Mouse (Mus musculus): Measurements from ENCODE around the gene Cilp.
A peak's percentile ranks its signal among the peaks of the same experiment; 100 is the strongest.

The Cilp gene

DNA sequence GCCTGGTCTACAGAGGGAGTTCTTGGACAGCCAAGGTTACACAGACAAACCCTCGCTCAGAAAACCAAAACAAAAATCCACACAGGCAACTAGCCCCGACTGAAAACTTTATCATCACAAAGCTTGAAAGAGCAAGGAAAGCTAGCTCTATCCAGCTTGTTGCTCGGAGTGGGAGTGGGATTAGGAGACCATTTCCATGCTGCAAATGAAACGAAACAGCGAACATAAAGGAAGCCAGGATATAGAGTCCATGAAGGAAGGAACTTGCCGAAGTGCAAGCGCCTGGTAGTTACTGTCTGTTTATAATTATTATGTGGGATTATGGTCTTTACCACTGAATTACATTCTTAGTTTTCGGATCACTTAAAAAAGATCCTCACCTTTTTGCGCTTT, 28.6 kb downstream of the Cilp start:
- DNase-seq (ENCODE audit: low spot score in 2 of 2) = no peak

DNA sequence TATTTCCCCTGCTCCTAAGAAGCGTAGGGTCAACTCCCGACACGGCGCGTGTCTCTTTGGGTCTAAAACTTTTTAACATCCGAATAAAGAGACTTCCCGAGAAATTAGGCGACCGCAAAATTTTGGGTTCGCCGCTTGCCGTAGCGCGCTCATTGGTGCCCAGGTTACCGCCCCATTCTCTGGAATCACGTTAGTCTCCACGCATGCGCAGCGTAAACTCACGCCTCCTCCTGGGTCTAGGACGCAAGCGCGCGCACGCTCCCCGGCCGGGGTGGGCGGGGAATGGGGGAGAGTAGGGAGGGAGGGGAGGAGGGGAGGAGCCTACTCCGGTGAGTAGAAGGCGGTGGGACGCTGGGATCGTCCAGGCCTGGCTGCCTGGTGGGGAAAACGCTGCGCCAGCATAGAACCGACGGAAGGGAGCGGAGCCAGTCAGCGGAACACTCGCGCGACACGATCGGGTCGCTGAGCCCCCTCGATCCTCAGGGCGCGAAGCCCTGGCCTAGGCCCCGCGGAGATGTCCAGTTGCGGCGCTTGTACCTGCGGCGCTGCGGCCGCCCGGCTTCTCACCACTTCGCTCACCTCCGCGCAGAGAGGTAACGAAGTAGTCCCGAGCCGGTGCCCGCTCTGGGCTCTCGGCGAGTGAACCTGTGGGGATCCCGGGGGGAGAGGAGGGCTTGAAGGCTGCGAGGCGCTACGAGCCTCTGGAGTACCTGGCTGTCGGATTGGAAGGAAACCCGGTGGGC, 29.2 kb downstream of the Cilp start, which contains the start of gene Clpx:
TSS of gene Clpx (plus strand) at position 288 of the 743 bp plus-strand sequence.
- peak; percentile 92 to 96 for DNase-seq (ENCODE audit: low spot score in 2 of 2)

DNA sequence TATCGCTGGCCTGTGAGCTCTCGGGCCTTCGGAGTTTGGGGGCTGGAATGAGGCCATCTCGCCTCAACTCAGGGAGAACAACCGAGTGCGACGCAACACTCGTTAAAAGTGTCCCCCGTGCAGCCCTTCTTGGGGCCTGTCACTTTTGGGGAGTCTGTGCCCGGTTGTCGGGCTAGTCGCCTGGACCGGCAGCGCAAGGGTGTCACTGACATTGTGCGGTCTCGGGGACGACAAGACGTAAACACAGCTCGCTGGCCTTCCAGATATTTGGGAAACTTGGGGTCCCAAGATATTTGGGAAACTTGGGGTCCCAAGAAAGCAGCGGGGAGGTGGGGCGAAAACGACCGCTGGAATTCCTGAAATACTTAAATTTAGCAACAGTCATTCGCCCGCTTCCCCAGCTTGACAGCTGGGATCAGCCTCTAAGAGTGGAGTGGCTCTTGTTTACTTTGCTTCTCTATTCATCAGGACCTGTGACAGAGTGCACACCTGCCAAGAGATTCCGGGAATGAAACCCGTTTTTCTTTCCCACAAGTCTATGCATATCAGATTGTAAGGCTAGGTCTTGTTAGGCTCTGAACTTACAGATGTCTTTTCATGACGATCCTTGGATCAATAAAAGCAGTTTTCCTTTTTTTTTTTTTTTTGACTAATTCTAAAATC, 29.9 kb downstream of the Cilp start:
- DNase-seq (ENCODE audit: low spot score in 2 of 2) = no peak

DNA sequence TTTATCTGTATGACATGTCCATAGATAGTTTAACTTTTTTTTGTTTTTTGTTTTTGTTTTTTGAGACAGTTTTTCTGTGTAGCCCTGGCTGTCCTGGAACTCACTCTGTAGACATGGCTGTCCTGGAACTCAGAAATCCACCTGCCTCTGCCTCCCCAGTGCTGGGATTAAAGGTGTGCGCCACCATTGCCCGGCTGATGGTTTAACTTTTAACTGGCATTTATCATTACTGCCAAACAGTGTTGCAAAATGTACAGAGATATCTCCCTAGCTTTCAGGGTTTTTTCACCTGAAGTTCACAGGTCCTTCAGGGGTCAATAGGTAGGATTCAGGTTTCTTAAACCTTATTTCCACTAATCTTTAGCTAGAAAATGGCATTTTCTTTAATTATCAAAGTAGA, 32.1 kb downstream of the Cilp start:
- DNase-seq (ENCODE audit: low spot score in 2 of 2) = no peak

DNA sequence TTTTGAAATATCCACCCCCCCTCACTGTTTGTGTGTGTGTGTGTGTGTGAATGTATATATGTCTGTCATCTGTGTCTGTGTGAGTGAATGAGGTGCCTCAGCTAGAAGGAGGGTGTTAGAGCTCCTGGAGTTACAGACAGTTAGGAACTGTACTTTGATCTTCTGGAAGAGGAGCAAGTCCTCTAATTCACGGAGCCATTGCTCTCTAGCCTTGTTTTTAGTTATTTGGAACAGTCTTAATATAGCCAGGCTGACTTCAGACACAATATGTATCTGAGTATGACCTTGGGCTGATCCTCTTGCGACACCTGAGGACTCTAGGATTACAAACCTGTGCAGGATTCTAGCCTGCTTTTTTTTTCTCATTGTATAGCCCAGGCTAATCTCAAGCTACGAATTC, 33.8 kb downstream of the Cilp start:
- DNase-seq (ENCODE audit: low spot score in 2 of 2) = no peak

- no peak for DNase-seq (ENCODE audit: low spot score in 2 of 2)
Measured at GRCm38 (mm10) chr9:65299650-65300049, 34.7 kb downstream of the Cilp start.

DNA sequence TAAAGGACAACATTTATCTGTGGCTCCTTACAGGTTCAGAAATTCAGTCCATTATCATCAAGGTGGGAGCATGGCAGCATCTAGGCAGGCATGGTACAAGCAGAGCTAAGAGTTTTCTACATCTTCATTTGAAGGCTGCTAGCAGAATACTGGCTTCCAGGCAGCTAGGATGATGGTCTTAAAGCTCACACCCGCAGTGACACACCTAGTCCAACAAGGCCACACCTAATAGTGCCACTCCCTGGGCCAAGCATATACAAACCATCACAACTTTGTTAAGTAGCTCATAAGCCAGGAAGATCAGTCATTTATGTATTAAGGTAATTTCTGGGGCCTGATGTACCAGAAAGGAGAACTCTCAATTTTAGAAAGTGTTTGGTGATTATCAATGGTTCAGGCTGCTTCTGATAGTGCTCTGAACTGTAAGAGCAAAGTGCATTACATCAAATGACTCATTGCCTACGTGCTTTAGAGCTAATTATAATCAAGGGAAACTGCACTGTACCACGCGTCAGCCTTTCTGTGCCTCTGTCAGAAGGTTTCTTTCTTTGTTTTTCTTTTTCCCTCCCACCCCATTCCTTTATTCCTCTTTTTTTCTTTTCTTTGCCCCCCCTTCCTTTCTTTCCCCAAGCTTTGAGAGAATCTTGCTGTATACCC, 37.5 kb downstream of the Cilp start:
- DNase-seq (ENCODE audit: low spot score in 2 of 2) = no peak

- DNase-seq (ENCODE audit: low spot score in 2 of 2) = no peak
Measured at GRCm38 (mm10) chr9:65303586-65303985, 38.6 kb downstream of the Cilp start.

DNA sequence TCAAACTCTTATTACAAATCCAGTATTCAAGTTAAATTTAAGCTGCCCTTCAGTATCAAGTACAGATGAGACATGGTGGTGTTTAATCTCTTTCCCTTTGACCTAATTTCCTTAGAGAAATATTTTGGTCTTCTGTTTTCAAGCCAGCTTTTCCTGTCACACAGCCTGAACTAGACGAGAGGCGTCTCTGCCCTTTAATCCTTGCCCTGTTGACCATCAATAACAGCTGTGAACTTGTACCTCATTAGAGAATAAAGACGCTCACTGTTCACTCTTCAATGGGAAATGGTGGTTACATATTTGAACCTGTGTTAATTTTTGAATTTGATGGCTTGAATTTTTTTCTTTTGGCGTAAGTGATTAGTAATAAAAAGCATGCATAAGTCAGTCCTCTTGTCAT, 39.3 kb downstream of the Cilp start:
- DNase-seq (ENCODE audit: low spot score in 2 of 2) = no peak

DNA sequence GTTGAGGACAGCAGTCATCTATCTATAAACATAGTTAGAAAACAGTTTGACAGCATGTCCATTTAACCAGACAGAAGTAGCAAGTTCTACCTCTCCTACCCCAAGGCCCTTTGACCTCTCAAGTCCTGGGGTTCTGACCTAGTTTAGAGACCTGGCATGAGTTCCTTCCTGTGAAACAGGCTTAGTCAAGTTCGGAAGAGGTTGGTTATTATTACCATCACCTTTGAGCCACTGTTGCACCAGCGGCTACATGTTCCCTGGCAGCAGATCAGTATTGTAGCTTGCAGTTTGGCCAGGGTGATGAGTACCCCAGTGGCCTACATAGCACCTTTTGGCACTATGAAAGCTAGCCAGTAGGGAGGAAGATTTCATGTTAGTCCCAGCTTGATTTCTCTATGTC, 41.7 kb downstream of the Cilp start:
- DNase-seq (ENCODE audit: low spot score in 2 of 2) = no peak

DNA sequence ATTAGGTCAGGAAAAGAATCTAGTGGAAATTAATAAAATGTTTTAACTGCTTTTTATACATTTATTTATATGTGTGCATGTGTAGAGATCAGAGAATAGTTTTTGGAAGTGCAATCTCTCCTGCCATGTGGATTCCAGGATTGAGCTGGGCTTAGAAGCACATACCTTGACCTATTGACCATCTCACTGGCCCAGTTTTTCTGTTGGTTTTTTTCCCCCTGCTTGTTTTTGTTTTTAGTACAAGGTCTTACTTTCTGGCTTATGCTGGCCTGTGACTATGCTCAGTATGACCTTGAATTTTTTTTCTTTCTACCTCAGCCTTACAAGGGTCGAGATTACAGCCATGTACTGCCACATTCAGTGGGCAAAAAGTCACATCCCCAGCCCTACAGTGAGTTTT, 43.0 kb downstream of the Cilp start:
- no peak for DNase-seq (ENCODE audit: low spot score in 2 of 2)

DNA sequence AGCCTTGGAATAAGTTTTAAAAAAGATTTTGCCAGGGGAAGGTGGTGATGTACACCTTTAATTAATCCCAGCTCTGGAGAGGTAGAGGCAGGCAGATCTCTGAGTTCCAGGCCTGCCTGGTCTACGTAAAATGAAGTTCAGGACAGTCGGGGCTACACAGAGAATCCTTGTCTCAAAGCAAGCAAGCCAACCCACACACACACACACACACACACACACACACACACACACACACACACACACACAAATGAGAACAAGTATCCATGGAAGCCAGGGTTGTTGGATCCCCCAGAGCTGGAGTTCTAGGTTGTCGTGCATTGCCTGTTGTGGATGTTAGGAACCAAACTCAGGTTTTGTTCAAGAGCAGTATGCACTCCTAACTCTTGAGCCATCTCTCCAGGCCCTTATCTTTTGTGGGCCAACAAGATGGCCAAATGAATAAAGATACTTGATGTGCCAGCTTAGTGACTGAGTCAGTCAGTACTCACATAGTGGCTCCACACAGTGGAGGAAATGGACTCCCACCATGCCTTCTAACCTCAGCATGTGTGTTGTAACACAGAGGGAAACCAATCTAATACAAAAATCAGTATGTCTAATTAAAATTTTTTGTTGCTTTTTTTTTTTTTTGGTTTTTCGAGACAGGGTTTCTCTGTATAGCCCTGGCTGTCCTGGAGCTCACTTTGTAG, 47.8 kb downstream of the Cilp start:
- no peak for DNase-seq (ENCODE audit: low spot score in 2 of 2)

GRCm38 (mm10) chr9:65313846-65314245, 48.9 kb downstream of the Cilp start:
- no peak for DNase-seq (ENCODE audit: low spot score in 2 of 2)

DNA sequence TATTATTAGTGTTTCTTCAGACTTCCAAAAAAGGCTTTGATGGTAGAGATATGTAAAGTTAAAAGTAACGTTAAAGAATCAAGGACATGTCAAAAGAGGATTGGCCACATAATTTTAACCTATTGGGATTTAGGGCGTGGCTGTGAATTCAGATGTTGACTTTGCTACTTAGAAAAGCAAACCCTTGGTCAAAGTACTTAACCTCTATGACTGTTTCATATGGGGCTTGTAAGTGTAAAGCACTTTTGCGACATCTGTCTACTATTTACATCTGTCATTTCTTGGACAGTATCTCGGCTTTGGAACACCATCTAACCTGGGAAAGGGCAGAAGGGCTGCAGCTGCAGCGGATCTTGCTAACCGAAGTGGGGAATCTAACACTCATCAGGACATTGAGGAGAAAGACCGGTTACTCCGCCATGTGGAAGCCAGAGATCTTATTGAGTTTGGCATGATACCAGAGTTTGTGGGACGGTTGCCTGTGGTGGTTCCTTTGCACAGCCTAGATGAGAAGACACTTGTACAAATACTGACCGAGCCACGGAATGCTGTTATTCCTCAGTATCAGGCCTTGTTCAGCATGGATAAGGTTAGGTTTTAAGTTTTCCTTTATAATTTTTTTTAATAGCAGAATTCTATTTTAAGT, 57.4 kb downstream of the Cilp start:
- no peak for DNase-seq (ENCODE audit: low spot score in 2 of 2)

GRCm38 (mm10) chr9:65325971-65326370, 61.0 kb downstream of the Cilp start:
- no peak for DNase-seq (ENCODE audit: low spot score in 2 of 2)

DNA sequence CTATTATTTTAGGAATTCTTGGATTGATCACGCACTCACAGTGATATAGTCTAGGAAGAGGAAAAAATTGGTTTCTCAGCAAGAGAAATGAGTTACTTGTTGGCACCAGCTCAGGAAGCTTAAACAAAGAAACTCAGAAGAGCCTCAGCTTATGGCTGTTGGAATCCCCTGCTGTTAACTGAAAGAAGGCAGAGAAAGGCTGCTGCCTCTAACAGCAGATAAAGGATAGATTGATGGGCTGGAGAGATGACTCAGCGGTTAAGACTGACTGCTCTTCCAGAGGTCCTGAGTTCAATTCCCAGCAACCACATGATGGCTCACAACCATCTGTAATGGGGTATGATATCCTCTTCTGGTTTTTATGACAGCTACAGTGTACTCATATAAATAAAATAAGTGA, 62.4 kb downstream of the Cilp start:
- no peak for DNase-seq (ENCODE audit: low spot score in 2 of 2)
